Mouse (Mus musculus) neural tube, embryonic 14.5 days (tissue): ENCODE data around the gene Snx33. TPM values are rescaled to one million over a fixed set of nuclear protein-coding genes. Genes with fewer than 3 reads are reported as not detected.

Source experiments
- ATAC-seq: fragments of 200-750 bp; cut with Nextera tagmentation; 2 replicates; pipeline ENCODE4 v1.8.0; 2017; ENCODE audit warnings: low read depth, mild to moderate bottlenecking, moderate TSS enrichment, moderate library complexity
- H3K27ac ChIP-seq: fragments of 300-500 bp; sonication (generic); 2 replicates; pipeline ENCODE4 v1.5.1; 2014; ENCODE audit warnings: low read depth, mild to moderate bottlenecking, control low read depth, low read length, moderate library complexity, mixed read lengths
- H3K27me3 ChIP-seq: fragments of 300-500 bp; sonication (generic); 2 replicates; pipeline ENCODE4 v1.6.1; 2014; ENCODE audit warnings: low read length; ENCODE audit not compliant: control insufficient read depth, insufficient read depth
- H3K36me3 ChIP-seq: fragments of 300-500 bp; sonication (generic); 2 replicates; pipeline ENCODE4 v1.6.1; 2014; ENCODE audit warnings: low read length, mixed read lengths; ENCODE audit not compliant: control insufficient read depth, insufficient read depth
- H3K4me1 ChIP-seq: fragments of 300-500 bp; sonication (generic); 2 replicates; pipeline ENCODE4 v1.6.1; 2014; ENCODE audit warnings: low read length; ENCODE audit not compliant: control insufficient read depth, insufficient read depth
- H3K4me2 ChIP-seq: fragments of 300-500 bp; sonication (generic); 2 replicates; pipeline ENCODE4 v1.6.1; 2014; ENCODE audit warnings: mild to moderate bottlenecking, low read depth, low read length, control low read depth
- H3K4me3 ChIP-seq: fragments of 300-500 bp; sonication (generic); 2 replicates; pipeline ENCODE4 v1.5.1; 2014; ENCODE audit warnings: low read depth, low read length, control low read depth, mixed read lengths
- H3K9ac ChIP-seq: fragments of 300-500 bp; sonication (generic); replicated peaks from 2 replicates; pipeline ENCODE4 v1.6.1; 2014; ENCODE audit warnings: low read depth, mild to moderate bottlenecking, control low read depth, low read length, mixed read lengths
- H3K9me3 ChIP-seq: fragments of 300-500 bp; sonication (generic); 2 replicates; pipeline ENCODE4 v1.6.1; 2016; ENCODE audit warnings: low read length; ENCODE audit not compliant: control insufficient read depth
- WGBS: fragments of 180-500 bp; shearing (Covaris S2); extraction: QIAGEN DNeasy Blood & Tissue Kit; methylation state at CpG from one replicate; pipeline ENCODE4 v1.1.7; 2014; 5-methylcytosine and 5-hydroxymethylcytosine counted together
- polyA plus RNA-seq: library from polyadenylated mRNA; unstranded; fragments of >200 nt; fragmentation: Nextera tagmentation; extraction: Ambion mirVana; gene quantifications from 2 replicates; pipeline ENCODE4 v1.2.1, GENCODE M21; 2014

Snx33 gene
- polyA plus RNA-seq, 1 experiment from 2014 or later, result 1.3 TPM

- Histone ChIP-seq H3K9ac (no peak overlapping the region), H3K27ac (no peak overlapping the region), H3K27me3 (no peaks in the 10 kb centered on the region), H3K9me3 (no peaks in the 10 kb centered on the region), H3K4me2 (no peak overlapping the region), H3K4me3 (no peak overlapping the region), H3K36me3 (no peaks in the 10 kb centered on the region), H3K4me1 (peaks cover 16% of the 10 kb centered on the region)
- 59% methylated on average over 4 of the region's 4 CpGs for WGBS
- ATAC-seq, result no peak
Measured at GRCm38 (mm10) chr9:56929496-56929895, 1.3 kb upstream of the Snx33 start.

DNA sequence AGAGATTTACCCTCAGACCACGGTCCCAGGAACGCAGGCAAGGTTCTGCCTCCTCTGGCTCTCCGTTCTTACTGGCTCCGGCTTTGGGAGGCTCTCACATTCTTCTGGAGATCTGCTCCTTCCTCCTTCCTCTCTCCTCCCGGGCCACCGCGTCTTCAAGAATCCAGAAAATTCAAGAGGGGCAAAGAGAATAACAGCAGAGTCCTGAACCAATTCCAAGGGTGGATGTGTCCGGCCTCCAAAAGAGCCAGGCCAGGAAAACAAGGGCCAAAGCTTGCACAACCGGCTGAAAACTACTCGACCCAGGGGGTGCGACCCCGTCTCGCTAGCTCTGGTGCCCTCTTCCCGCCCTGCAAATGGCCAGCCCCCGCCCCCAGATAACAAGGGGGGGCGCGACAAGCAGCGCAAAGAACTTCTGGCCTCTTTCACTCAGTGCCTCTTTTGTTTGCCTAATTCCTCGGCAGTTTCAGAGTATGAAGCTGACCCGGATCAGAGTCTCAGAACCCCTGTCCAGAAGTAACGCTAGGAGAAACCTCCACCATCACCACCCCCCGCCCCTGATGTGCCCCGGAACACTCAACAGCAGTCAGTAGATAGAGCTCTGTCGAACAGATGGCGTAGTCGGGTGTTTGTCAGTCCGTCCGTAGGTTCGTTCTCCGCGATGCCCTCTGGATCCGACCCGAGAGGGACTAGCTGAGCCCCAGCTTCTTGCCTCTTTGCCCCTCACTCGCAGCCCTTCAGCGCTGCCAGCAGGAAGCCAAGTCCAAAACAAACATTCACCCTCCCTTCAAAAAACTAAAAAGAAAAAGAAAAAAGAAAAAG, 769 bp downstream of the Snx33 start:
- peak overlapping the region; percentile 47 for H3K9ac ChIP-seq
- WGBS, result under 1% methylated on average over 35 of the region's 35 CpGs
- H3K27ac ChIP-seq, result peak overlapping the region; percentile 73
- peaks cover 22% of the 10 kb centered on the region for H3K4me1 ChIP-seq
- ATAC-seq, result no peak
- H3K4me3 ChIP-seq, result peak overlapping the region; percentile 50
- H3K36me3 ChIP-seq, result no peaks in the 10 kb centered on the region
- H3K9me3 ChIP-seq, result no peaks in the 10 kb centered on the region
- peak overlapping the region; percentile 80 for H3K4me2 ChIP-seq
- H3K27me3 ChIP-seq, result no peaks in the 10 kb centered on the region

GRCm38 (mm10) chr9:56926387-56926786, 1.8 kb downstream of the Snx33 start:
- H3K4me3 ChIP-seq, result no peak overlapping the region; the same call in 1 of the 2 replicates
- H3K4me1 ChIP-seq, result peaks cover 22% of the 10 kb centered on the region
- H3K9ac ChIP-seq, result no peak overlapping the region
- no peaks in the 10 kb centered on the region for H3K27me3 ChIP-seq
- no peaks in the 10 kb centered on the region for H3K9me3 ChIP-seq
- H3K36me3 ChIP-seq, result no peaks in the 10 kb centered on the region
- no peak overlapping the region for H3K27ac ChIP-seq
- no peak for ATAC-seq
- peak overlapping the region; percentile 80; the same call in 1 of the 2 replicates for H3K4me2 ChIP-seq
- WGBS, result 87% methylated on average over 10 of the region's 10 CpGs

DNA sequence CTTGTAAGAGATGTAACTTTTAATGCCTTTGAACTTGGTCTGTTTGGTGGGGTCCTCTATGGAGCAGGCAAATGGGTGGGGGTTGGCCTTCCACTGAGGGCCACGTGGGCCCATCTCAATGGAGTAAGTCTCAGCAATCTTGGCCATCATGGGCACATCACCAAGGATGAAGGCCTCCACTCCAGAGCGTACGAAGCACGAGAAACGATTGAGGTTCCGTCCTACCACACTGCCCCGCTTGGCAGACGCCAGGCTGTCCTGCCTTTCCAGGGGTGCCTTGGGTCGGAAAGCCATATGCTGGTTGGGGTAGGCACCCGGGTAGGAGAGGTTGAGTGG, 2.2 kb downstream of the Snx33 start:
- Histone ChIP-seq H3K4me1 (peaks cover 22% of the 10 kb centered on the region), H3K4me3 (no peak overlapping the region), H3K27me3 (no peaks in the 10 kb centered on the region), H3K9me3 (no peaks in the 10 kb centered on the region), H3K36me3 (no peaks in the 10 kb centered on the region), H3K27ac (no peak overlapping the region), H3K9ac (no peak overlapping the region), H3K4me2 (no peak overlapping the region)
- ATAC-seq, result no peak
- 98% methylated on average over 10 of the region's 10 CpGs for WGBS

GRCm38 (mm10) chr9:56925291-56926024, 2.7 kb downstream of the Snx33 start:
- Histone ChIP-seq H3K36me3 (no peaks in the 10 kb centered on the region), H3K4me3 (no peak overlapping the region)
- WGBS, result 77% methylated on average over 26 of the region's 26 CpGs

DNA sequence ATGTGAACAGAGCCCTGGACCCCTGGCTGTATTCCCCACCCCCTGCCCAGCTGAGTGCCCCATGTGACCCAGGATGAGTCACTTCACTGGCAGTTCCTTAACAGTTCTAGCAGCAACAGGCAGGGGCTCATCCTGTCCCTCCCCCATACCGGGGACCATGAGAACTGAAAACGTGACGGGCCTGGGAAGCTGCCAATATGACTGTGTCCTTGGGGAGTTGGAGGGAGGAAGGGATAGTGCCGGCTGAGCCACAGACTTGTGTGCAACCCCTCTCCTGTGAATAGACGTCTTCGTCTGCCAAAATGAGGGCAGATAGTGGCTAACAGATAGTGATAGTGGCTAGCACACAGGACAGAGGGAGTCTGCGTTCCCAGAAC, 3.5 kb downstream of the Snx33 start:
- ATAC-seq, result no peak
- H3K9ac ChIP-seq, result no peak overlapping the region
- no peaks in the 10 kb centered on the region for H3K9me3 ChIP-seq
- no peaks in the 10 kb centered on the region for H3K36me3 ChIP-seq
- H3K4me1 ChIP-seq, result peaks cover 22% of the 10 kb centered on the region
- H3K27ac ChIP-seq, result no peak overlapping the region
- peak overlapping the region; percentile 32 for H3K4me2 ChIP-seq
- no peaks in the 10 kb centered on the region for H3K27me3 ChIP-seq
- WGBS, result 21% methylated on average over 7 of the region's 7 CpGs
- H3K4me3 ChIP-seq, result peak overlapping the region; percentile 5; the same call in 1 of the 2 replicates

More at GRCm38 (mm10) chr9:56925291-56926024, 2.7 kb downstream of the Snx33 start:
- Histone ChIP-seq H3K9ac (no peak overlapping the region), H3K27me3 (no peaks in the 10 kb centered on the region), H3K27ac (no peak overlapping the region), H3K9me3 (no peaks in the 10 kb centered on the region), H3K4me2 (peak overlapping the region; percentile 32; the same call in 1 of the 2 replicates), H3K4me1 (peaks cover 22% of the 10 kb centered on the region)
- no peak for ATAC-seq

DNA sequence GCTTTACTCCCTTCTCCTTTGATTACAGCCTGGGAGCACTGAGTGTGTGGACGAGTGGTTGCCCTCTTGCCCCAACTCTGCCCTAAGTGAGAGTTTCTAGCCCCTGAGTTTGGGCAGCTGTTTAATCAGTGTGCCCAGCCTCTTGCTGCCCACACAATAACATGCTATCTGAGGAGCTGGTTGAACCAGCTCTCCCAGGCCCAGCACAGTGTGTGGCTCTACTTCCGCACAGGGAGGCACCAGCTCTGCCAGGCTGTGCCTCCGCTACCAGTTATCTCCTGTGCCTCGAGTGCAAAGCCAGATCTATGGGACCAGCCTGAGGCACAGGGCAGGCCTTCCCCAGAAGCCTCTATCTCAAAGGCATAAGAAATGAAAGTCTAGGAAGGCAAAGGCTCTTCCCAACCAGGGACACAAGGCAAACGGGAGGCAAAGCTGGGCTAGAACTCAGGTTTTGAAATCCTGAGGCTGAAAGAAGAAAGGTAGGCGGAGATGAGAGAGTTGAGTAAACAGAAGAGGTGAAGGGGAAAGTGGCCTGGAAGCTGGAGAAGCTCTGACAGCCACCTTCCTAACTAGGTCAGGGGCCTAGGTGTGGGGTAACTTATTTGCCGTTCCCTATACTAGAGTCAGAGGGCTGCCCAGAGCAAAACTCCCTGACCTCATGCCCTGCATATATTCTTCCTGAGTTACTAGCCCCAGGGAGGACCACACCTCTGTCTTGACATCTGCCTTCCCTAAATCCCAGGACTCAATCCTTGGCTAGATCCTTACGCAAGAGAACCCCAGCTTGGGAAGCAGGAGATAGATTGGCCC, 4.1 kb downstream of the Snx33 start:
- H3K27ac ChIP-seq, result no peak overlapping the region
- H3K9ac ChIP-seq, result no peak overlapping the region
- H3K4me2 ChIP-seq, result peak overlapping the region; percentile 32
- no peaks in the 10 kb centered on the region for H3K9me3 ChIP-seq
- WGBS, result 75% methylated on average over 8 of the region's 8 CpGs
- H3K4me3 ChIP-seq, result peak overlapping the region; percentile 5; the same call in 1 of the 2 replicates
- H3K27me3 ChIP-seq, result no peaks in the 10 kb centered on the region
- no peak for ATAC-seq
- H3K4me1 ChIP-seq, result peaks cover 22% of the 10 kb centered on the region
- H3K36me3 ChIP-seq, result no peaks in the 10 kb centered on the region

- H3K9me3 ChIP-seq, result no peaks in the 10 kb centered on the region
- WGBS, result 90% methylated on average over 4 of the region's 4 CpGs
- no peaks in the 10 kb centered on the region for H3K36me3 ChIP-seq
- no peaks in the 10 kb centered on the region for H3K27me3 ChIP-seq
- H3K4me1 ChIP-seq, result peaks cover 20% of the 10 kb centered on the region
- no peak overlapping the region for H3K9ac ChIP-seq
- H3K27ac ChIP-seq, result no peak overlapping the region
- H3K4me2 ChIP-seq, result no peak overlapping the region
- H3K4me3 ChIP-seq, result no peak overlapping the region
- no peak for ATAC-seq
Measured at GRCm38 (mm10) chr9:56922746-56923145, 5.4 kb downstream of the Snx33 start.
